Mouse (Mus musculus): Measurements from ENCODE around the gene Ptpn12. TPM values are rescaled to one million over a fixed set of nuclear protein-coding genes. Genes with fewer than 3 reads are reported as not detected.

Gene Ptpn12
- polyA plus RNA-seq, 1 experiment from 2014 or later = 24.7 TPM

GRCm38 (mm10) chr5:20941205-20941604, 114.5 kb downstream of the Ptpn12 start:
- Histone ChIP-seq H3K4me3 (ENCODE audit: low read depth, low read length) (no peak overlapping the region), H3K4me2 (ENCODE audit: low read length) (no peak overlapping the region), H3K9ac (ENCODE audit: low read length) (no peak overlapping the region), H3K36me3 (ENCODE audit: control insufficient read depth, insufficient read depth, low read length) (no peaks in the 10 kb centered on the region), H3K9me3 (ENCODE audit: control insufficient read depth, low read length) (no peaks in the 10 kb centered on the region), H3K27me3 (replicated peaks; ENCODE audit: control insufficient read depth, insufficient read depth, low read length) (no peaks in the 10 kb centered on the region), H3K27ac (ENCODE audit: low read depth) (no peak overlapping the region), H3K4me1 (replicated peaks; ENCODE audit: control insufficient read depth, insufficient read depth, low read length) (0 out of 2 replicates have a peak, but pooled peaks cover 6% of the 10 kb centered on the region)
- WGBS = 47% methylated on average over 5 of the region's 5 CpGs
- ATAC-seq (replicated peaks; ENCODE audit: low FRiP score, low TSS enrichment, low read depth) = no peak
- no peak for DNase-seq (ENCODE audit: low spot score)

- ATAC-seq (replicated peaks; ENCODE audit: low FRiP score, low TSS enrichment, low read depth) = no peak
Measured at GRCm38 (mm10) chr5:20940696-20941095, 115.0 kb downstream of the Ptpn12 start.

GRCm38 (mm10) chr5:20940040-20940571, 115.6 kb downstream of the Ptpn12 start:
- 83% methylated on average over 6 of the region's 6 CpGs for WGBS

More at GRCm38 (mm10) chr5:20940696-20941095, 115.0 kb downstream of the Ptpn12 start:
- no peaks in the 10 kb centered on the region for H3K27me3 ChIP-seq (replicated peaks; ENCODE audit: control insufficient read depth, insufficient read depth, low read length)
- H3K4me1 ChIP-seq (replicated peaks; ENCODE audit: control insufficient read depth, insufficient read depth, low read length) = 0 out of 2 replicates have a peak, but pooled peaks cover 6% of the 10 kb centered on the region
- H3K9ac ChIP-seq (ENCODE audit: low read length) = no peak overlapping the region
- no peak overlapping the region for H3K4me3 ChIP-seq (ENCODE audit: low read depth, low read length)
- DNase-seq (ENCODE audit: low spot score) = no peak
- H3K36me3 ChIP-seq (ENCODE audit: control insufficient read depth, insufficient read depth, low read length) = no peaks in the 10 kb centered on the region
- H3K9me3 ChIP-seq (ENCODE audit: control insufficient read depth, low read length) = no peaks in the 10 kb centered on the region
- 96% methylated on average over 4 of the region's 4 CpGs for WGBS
- H3K27ac ChIP-seq (ENCODE audit: low read depth) = no peak overlapping the region
- no peak overlapping the region for H3K4me2 ChIP-seq (ENCODE audit: low read length)

GRCm38 (mm10) chr5:20938523-20938922, 117.2 kb downstream of the Ptpn12 start:
- DNase-seq (ENCODE audit: low spot score) (no peak), ATAC-seq (replicated peaks; ENCODE audit: low FRiP score, low TSS enrichment, low read depth) (no peak)
- WGBS = 71% methylated on average over 5 of the region's 5 CpGs
- no peak overlapping the region for H3K9ac ChIP-seq (ENCODE audit: low read length)
- H3K4me3 ChIP-seq (ENCODE audit: low read depth, low read length) = no peak overlapping the region
- no peaks in the 10 kb centered on the region for H3K4me1 ChIP-seq (replicated peaks; ENCODE audit: control insufficient read depth, insufficient read depth, low read length)
- H3K9me3 ChIP-seq (ENCODE audit: control insufficient read depth, low read length) = no peaks in the 10 kb centered on the region
- H3K4me2 ChIP-seq (ENCODE audit: low read length) = no peak overlapping the region
- H3K36me3 ChIP-seq (ENCODE audit: control insufficient read depth, insufficient read depth, low read length) = no peaks in the 10 kb centered on the region
- H3K27ac ChIP-seq (ENCODE audit: low read depth) = no peak overlapping the region
- H3K27me3 ChIP-seq (replicated peaks; ENCODE audit: control insufficient read depth, insufficient read depth, low read length) = no peaks in the 10 kb centered on the region

More at GRCm38 (mm10) chr5:20940040-20940571, 115.6 kb downstream of the Ptpn12 start:
- DNase-seq (ENCODE audit: low spot score) (no peak), ATAC-seq (replicated peaks; ENCODE audit: low FRiP score, low TSS enrichment, low read depth) (no peak)
- no peak overlapping the region for H3K4me2 ChIP-seq (ENCODE audit: low read length)
- H3K27me3 ChIP-seq (replicated peaks; ENCODE audit: control insufficient read depth, insufficient read depth, low read length) = no peaks in the 10 kb centered on the region
- H3K4me3 ChIP-seq (ENCODE audit: low read depth, low read length) = no peak overlapping the region
- H3K36me3 ChIP-seq (ENCODE audit: control insufficient read depth, insufficient read depth, low read length) = no peaks in the 10 kb centered on the region
- no peak overlapping the region for H3K27ac ChIP-seq (ENCODE audit: low read depth)
- no peaks in the 10 kb centered on the region for H3K9me3 ChIP-seq (ENCODE audit: control insufficient read depth, low read length)
- no peak overlapping the region for H3K9ac ChIP-seq (ENCODE audit: low read length)
- H3K4me1 ChIP-seq (replicated peaks; ENCODE audit: control insufficient read depth, insufficient read depth, low read length) = no peaks in the 10 kb centered on the region

Other genes with a start within 250 kb of the Ptpn12 start
- 11.4 and 14.5 TPM in 2 replicates for gene Phtf2, start 173.8 kb downstream of the Ptpn12 start, polyA plus RNA-seq (2014; fragmentation: Nextera tagmentation; extraction: Ambion mirVana)
- gene Tmem60, start 173.7 kb downstream of the Ptpn12 start, polyA plus RNA-seq (2014; fragmentation: Nextera tagmentation; extraction: Ambion mirVana) = 54.7 and 61.3 TPM in 2 replicates
- gene Rsbn1l, start 99.5 kb downstream of the Ptpn12 start, polyA plus RNA-seq (2014; fragmentation: Nextera tagmentation; extraction: Ambion mirVana) = 7.1 and 8.6 TPM in 2 replicates
- gene Gsap, start 130.3 kb upstream of the Ptpn12 start, polyA plus RNA-seq (2014; fragmentation: Nextera tagmentation; extraction: Ambion mirVana) = 2.3 and 2.9 TPM in 2 replicates

Measured in intestine, embryonic 14.5 days (tissue).